23 mouse cellular contexts compared by ENCODE assay signal in the genomic region with DNA sequence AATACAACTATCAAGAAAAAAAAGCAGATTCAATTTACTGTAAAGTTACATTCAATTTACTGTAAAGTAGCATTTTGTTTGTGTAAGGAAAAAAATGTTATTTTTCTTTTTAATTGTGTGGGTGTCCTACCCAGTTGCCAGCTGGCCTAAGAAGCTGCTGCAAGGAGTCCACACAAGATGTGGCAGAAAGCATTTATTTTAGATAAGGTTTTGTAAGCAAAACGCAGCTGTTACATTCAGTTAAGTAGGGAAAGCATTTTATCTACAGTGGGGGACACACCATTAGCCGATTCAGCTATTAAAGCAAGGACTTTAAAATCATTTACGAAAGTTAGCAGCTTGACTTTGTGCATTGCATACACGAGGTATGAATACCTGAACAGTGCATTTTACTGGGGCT.
DNase-seq lines count a peak whose midpoint lies in the region; ATAC-seq and TF ChIP-seq lines count a peak whose summit lies in the region.
"Had no signal": no experiment of that assay in that cellular context is flagged by ENCODE, and none has a peak within 500 bp of the region (broad histone marks: within the 10 kb centered on the region; RNA-seq: fewer than 3 reads in every experiment).

No protein-coding gene starts in this region.

- H3K79me2 ChIP-seq in heart, adult 2 months (replicated peaks; ENCODE audit: control insufficient read depth, insufficient read depth, low read length): no peaks in the 10 kb centered on the region

- peaks cover 3% of the 10 kb centered on the region; the same call in 1 of the 2 replicates for H3K4me1 ChIP-seq in heart, adult 2 months (ENCODE audit: control insufficient read depth, insufficient read depth, low read length)
- peaks cover 4% of the 10 kb centered on the region; the same call in 1 of the 2 replicates for H3K4me1 ChIP-seq in heart, embryonic 15.5 days (replicated peaks)
- H3K4me1 ChIP-seq in lung, embryonic 14.5 days (ENCODE audit: insufficient read depth): peaks cover 6% of the 10 kb centered on the region; the same call in 1 of the 2 replicates
- no peaks in the 10 kb centered on the region for H3K4me1 ChIP-seq in lung, adult 2 months (ENCODE audit: control insufficient read depth, insufficient read depth, low read length)
- H3K4me1 ChIP-seq: hindbrain, embryonic 10.5 days; neural tube, embryonic 13.5 days had no signal

- H3K27ac ChIP-seq in heart, adult 2 months: peak overlapping the region; percentile 15
- H3K27ac ChIP-seq in heart, embryonic 15.5 days: 0 out of 2 replicates have a peak overlapping the region, but pooled peaks have one; percentile 9
- H3K27ac ChIP-seq in lung, embryonic 14.5 days (ENCODE audit: low read depth): peak overlapping the region; percentile 58; the same call in 1 of the 2 replicates
- H3K27ac ChIP-seq: embryonic facial prominence, embryonic 13.5 days; hindbrain, embryonic 10.5 days; kidney, postnatal 0 days; liver, embryonic 14.5 days; neural tube, embryonic 13.5 days had no signal

- intact Hi-C loops in heart, adult 2 months (cut with DNase I): loop anchor here (5.0 kb wide), 1 partner anchor 54 kb away; no protein-coding TSS in a partner anchor
- intact Hi-C loops in heart, postnatal 10 days (cut with DNase I): no loop called here
- intact Hi-C loops in heart, postnatal 36 days (cut with DNase I): loop anchor here (5.0 kb wide), 1 partner anchor 54 kb away; no protein-coding TSS in a partner anchor

- 51% methylated on average over 4 of the region's 4 CpGs for WGBS in heart, adult 2 months
- WGBS in heart, embryonic 15.5 days: 42% methylated on average over 4 of the region's 4 CpGs
- WGBS in lung, embryonic 14.5 days: 28% methylated on average over 4 of the region's 4 CpGs
- 55% methylated on average over 4 of the region's 4 CpGs for WGBS in lung, adult 2 months

- no peak for TF ChIP-seq EP300 in heart, adult 2 months (IDR thresholded peaks at IDR 0.05; ENCODE audit: insufficient read depth, low read depth, low read length)

- H3K4me3 ChIP-seq in heart, adult 2 months: no peak overlapping the region
- H3K4me3 ChIP-seq in heart, embryonic 15.5 days: no peak overlapping the region
- no peak overlapping the region for H3K4me3 ChIP-seq in lung, embryonic 14.5 days (ENCODE audit: low read depth, low read length)
- H3K4me3 ChIP-seq in lung, adult 2 months (replicated peaks; ENCODE audit: extremely low read depth, low read depth, low read length): no peak overlapping the region
- H3K4me3 ChIP-seq: embryonic facial prominence, embryonic 13.5 days; erythroblast, embryonic 14.5 days; hindbrain, embryonic 10.5 days; neural tube, embryonic 13.5 days had no signal

- no peak overlapping the region for H3K9ac ChIP-seq in heart, adult 2 months (ENCODE audit: low read depth, low read length)
- no peak overlapping the region for H3K9ac ChIP-seq in heart, embryonic 15.5 days
- no peak overlapping the region for H3K9ac ChIP-seq in lung, embryonic 14.5 days
- H3K9ac ChIP-seq: embryonic facial prominence, embryonic 13.5 days; liver, embryonic 14.5 days; neural tube, embryonic 13.5 days had no signal

- H3K9me3 ChIP-seq in heart, embryonic 15.5 days (replicated peaks): no peaks in the 10 kb centered on the region
- H3K9me3 ChIP-seq in lung, embryonic 14.5 days (ENCODE audit: low read depth, low read length): no peaks in the 10 kb centered on the region
- H3K9me3 ChIP-seq: embryonic facial prominence, embryonic 13.5 days; hindbrain, embryonic 10.5 days; neural tube, embryonic 13.5 days had no signal

- TF ChIP-seq POLR2A in heart, adult 2 months (IDR thresholded peaks at IDR 0.05; ENCODE audit: insufficient read depth, low read depth, low read length): no peak
- TF ChIP-seq POLR2A in lung, adult 2 months (IDR thresholded peaks at IDR 0.05; ENCODE audit: borderline replicate concordance, extremely low read depth, low read depth, low read length): no peak

- no peak overlapping the region for H3K4me2 ChIP-seq in heart, embryonic 15.5 days
- H3K4me2 ChIP-seq in lung, embryonic 14.5 days: peak overlapping the region; percentile 25; the same call in 1 of the 2 replicates
- H3K4me2 ChIP-seq: embryonic facial prominence, embryonic 13.5 days; midbrain, embryonic 11.5 days; neural tube, embryonic 13.5 days had no signal

- H3K36me3 ChIP-seq in heart, adult 2 months (ENCODE audit: control insufficient read depth, insufficient read depth, low read length): no peaks in the 10 kb centered on the region
- H3K36me3 ChIP-seq in heart, embryonic 15.5 days: no peaks in the 10 kb centered on the region
- H3K36me3 ChIP-seq in lung, embryonic 14.5 days (ENCODE audit: insufficient read depth): no peaks in the 10 kb centered on the region
- H3K36me3 ChIP-seq: embryonic facial prominence, embryonic 13.5 days; hindbrain, embryonic 10.5 days; neural tube, embryonic 13.5 days had no signal

- no peak for DNase-seq in heart, adult 2 months
- DNase-seq in heart, postnatal 10 days: no peak
- DNase-seq in heart, postnatal 36 days: no peak
- DNase-seq in lung, embryonic 14.5 days: peak; percentile 68
- no peak for DNase-seq in lung, adult 2 months
- peak; percentile 22 for DNase-seq in 3T3-L1 (ENCODE audit: low read depth, low spot score)
- DNase-seq in cerebellum, adult 11 months: no peak
- DNase-seq: cerebellum, adult 11-12 months; cerebellum, adult 9-11 months; embryo, embryonic 11 days; gastrocnemius, postnatal 36 days; kidney, adult 18-20 months; thymus, adult 2 months; thymus, postnatal 36 days had no signal

- ATAC-seq in heart, embryonic 15.5 days (replicated peaks; ENCODE audit: insufficient number of reproducible peaks, insufficient read depth, low FRiP score, low read depth): no peak
- peak; percentile 74 for ATAC-seq in lung, embryonic 14.5 days (ENCODE audit: insufficient read depth)
- ATAC-seq: CD4-positive, CD25-positive, alpha-beta regulatory T cell, adult 4 months had no signal

- H3K27me3 ChIP-seq in heart, adult 2 months (ENCODE audit: control insufficient read depth, insufficient read depth, low read length): no peaks in the 10 kb centered on the region
- H3K27me3 ChIP-seq in heart, embryonic 15.5 days: no peaks in the 10 kb centered on the region
- H3K27me3 ChIP-seq in lung, embryonic 14.5 days (ENCODE audit: insufficient read depth, low read length): no peaks in the 10 kb centered on the region
- H3K27me3 ChIP-seq: embryonic facial prominence, embryonic 13.5 days; neural tube, embryonic 13.5 days had no signal

- no peak for TF ChIP-seq CTCF in heart, adult 2 months (IDR thresholded peaks at IDR 0.05)
- no peak for TF ChIP-seq CTCF in lung, embryonic 14.5 days (IDR thresholded peaks at IDR 0.05; ENCODE audit: low read depth)
- no peak for TF ChIP-seq CTCF in lung, adult 2 months (IDR thresholded peaks at IDR 0.05; ENCODE audit: insufficient read depth, low read length)

Comparison
In these comparisons a context has a peak if more than half of its experiments do, and no peak if none do; other contexts are left out.
1. DNase-seq: peak in lung, embryonic 14.5 days (single experiment) and 3T3-L1 (single experiment); none in heart, adult 2 months (0 of 2), heart, postnatal 10 days (0 of 2), heart, postnatal 36 days (0 of 2), lung, adult 2 months (single experiment) and cerebellum, adult 11 months (single experiment).
2. Peak in every context shown above with its lines, with median percentiles within 50 percentile points of each other: H3K27ac ChIP-seq.